Comparison of ENCODE assay signal across 6 mouse cellular contexts in genomic region chr16:90829136-90829535, GRCm38 (mm10). TPM values are rescaled to one million over a fixed set of nuclear protein-coding genes. Genes with fewer than 3 reads are reported as not detected.
"Had no signal": no experiment of that assay in that cellular context is flagged by ENCODE, and none has a peak within 500 bp of the region (broad histone marks: within the 10 kb centered on the region; RNA-seq: fewer than 3 reads in every experiment).

No protein-coding gene starts in this region.

- H3K9me3 ChIP-seq: limb, embryonic 12.5 days; lung, embryonic 15.5 days; midbrain, embryonic 13.5 days; neural tube, embryonic 15.5 days had no signal

- H3K27ac ChIP-seq: kidney, postnatal 0 days; limb, embryonic 12.5 days; lung, embryonic 15.5 days; midbrain, embryonic 13.5 days; neural tube, embryonic 15.5 days had no signal

- H3K36me3 ChIP-seq: limb, embryonic 12.5 days; lung, embryonic 15.5 days; midbrain, embryonic 13.5 days; neural tube, embryonic 15.5 days had no signal

RNA-seq across cellular contexts. Expression of gene Eva1c, which starts 2.6 kb away (rescaled TPM):
- total RNA-seq: megakaryocyte-erythroid progenitor cell, adult 5-6 weeks had no signal
